Mouse (Mus musculus) hindbrain, embryonic 13.5 days (tissue): ENCODE results near the gene Cdk17. TPM values are rescaled to one million over a fixed set of nuclear protein-coding genes. Genes with fewer than 3 reads are reported as not detected.

Source experiments
- ATAC-seq: fragments of 200-750 bp; cut with Nextera tagmentation; 2 replicates; pipeline ENCODE4 v1.8.0; 2017; ENCODE audit warnings: moderate TSS enrichment; ENCODE audit not compliant: low FRiP score
- H3K27ac ChIP-seq: fragments of 300-500 bp; sonication (generic); 2 replicates; pipeline ENCODE4 v1.5.1; 2015; ENCODE audit warnings: inconsistent platforms, mild to moderate bottlenecking, moderate library complexity
- H3K27me3 ChIP-seq: fragments of 300-500 bp; sonication (generic); 2 replicates; pipeline ENCODE4 v1.6.1; 2015; ENCODE audit warnings: mild to moderate bottlenecking, inconsistent platforms
- H3K36me3 ChIP-seq: fragments of 300-500 bp; sonication (generic); 2 replicates; pipeline ENCODE4 v1.6.1; 2015; ENCODE audit warnings: mild to moderate bottlenecking, inconsistent platforms
- H3K4me1 ChIP-seq: fragments of 300-500 bp; sonication (generic); replicated peaks from 2 replicates; pipeline ENCODE4 v1.6.1; 2015; ENCODE audit warnings: inconsistent platforms
- H3K4me2 ChIP-seq: fragments of 300-500 bp; sonication (generic); 2 replicates; pipeline ENCODE4 v1.6.1; 2015; ENCODE audit warnings: inconsistent platforms, mild to moderate bottlenecking, moderate library complexity
- H3K4me3 ChIP-seq: fragments of 300-500 bp; sonication (generic); 2 replicates; pipeline ENCODE4 v1.5.1; 2015; ENCODE audit warnings: mild to moderate bottlenecking, inconsistent platforms
- H3K9ac ChIP-seq: fragments of 300-500 bp; sonication (generic); 2 replicates; pipeline ENCODE4 v1.6.1; 2015; ENCODE audit warnings: mild to moderate bottlenecking, inconsistent platforms
- H3K9me3 ChIP-seq: fragments of 300-500 bp; sonication (generic); 2 replicates; pipeline ENCODE4 v1.6.1; 2016; ENCODE audit warnings: inconsistent platforms
- WGBS: fragments of 180-500 bp; shearing (Covaris S2); methylation state at CpG from one replicate; pipeline ENCODE4 v1.1.7; 2015; 5-methylcytosine and 5-hydroxymethylcytosine counted together
- polyA plus RNA-seq: library from polyadenylated mRNA; unstranded; fragments of >200 nt; fragmentation: Nextera tagmentation; extraction: Ambion mirVana; gene quantifications from 2 replicates; pipeline ENCODE4 v1.2.1, GENCODE M21; 2015

Cdk17 gene
- polyA plus RNA-seq, 1 experiment from 2014 or later = 47.8 TPM

- Histone ChIP-seq H3K4me1 (peaks cover 27% of the 10 kb centered on the region), H3K36me3 (peaks cover 17% of the 10 kb centered on the region), H3K27ac (no peak overlapping the region), H3K4me3 (no peak overlapping the region), H3K4me2 (no peak overlapping the region), H3K9ac (no peak overlapping the region), H3K9me3 (no peaks in the 10 kb centered on the region), H3K27me3 (no peaks in the 10 kb centered on the region)
- ATAC-seq = no peak
- WGBS = 94% methylated on average over 7 of the region's 7 CpGs
These were observed 85.7 kb downstream of the Cdk17 start for GRCm38 (mm10) chr10:93246185-93246920.

GRCm38 (mm10) chr10:93247422-93247821 lies 86.7 kb downstream of the Cdk17 start:
- WGBS = 90% methylated on average over 12 of the region's 12 CpGs
- Histone ChIP-seq H3K36me3 (peaks cover 11% of the 10 kb centered on the region), H3K9me3 (no peaks in the 10 kb centered on the region), H3K4me2 (no peak overlapping the region), H3K4me1 (peaks cover 20% of the 10 kb centered on the region), H3K9ac (no peak overlapping the region), H3K27me3 (no peaks in the 10 kb centered on the region), H3K27ac (0 out of 2 replicates have a peak overlapping the region, but pooled peaks have one; percentile 5), H3K4me3 (no peak overlapping the region)
- no peak for ATAC-seq

GRCm38 (mm10) chr10:93247902-93248301 lies 87.2 kb downstream of the Cdk17 start:
- peaks cover 20% of the 10 kb centered on the region for H3K4me1 ChIP-seq
- H3K9ac ChIP-seq = no peak overlapping the region
- H3K4me3 ChIP-seq = no peak overlapping the region
- H3K27me3 ChIP-seq = no peaks in the 10 kb centered on the region
- ATAC-seq = no peak
- no peak overlapping the region for H3K27ac ChIP-seq
- no peak overlapping the region for H3K4me2 ChIP-seq
- H3K36me3 ChIP-seq = peaks cover 13% of the 10 kb centered on the region
- no peaks in the 10 kb centered on the region for H3K9me3 ChIP-seq
- 58% methylated on average over 6 of the region's 6 CpGs for WGBS

- WGBS = 73% methylated on average over 8 of the region's 8 CpGs
- H3K36me3 ChIP-seq = peaks cover 18% of the 10 kb centered on the region
- no peak overlapping the region for H3K27ac ChIP-seq
These were observed 87.7 kb downstream of the Cdk17 start for GRCm38 (mm10) chr10:93248416-93248815.

GRCm38 (mm10) chr10:93249901-93250300 lies 89.2 kb downstream of the Cdk17 start:
- no peak overlapping the region for H3K9ac ChIP-seq
- no peak overlapping the region for H3K27ac ChIP-seq
- ATAC-seq = no peak
- peaks cover 26% of the 10 kb centered on the region for H3K4me1 ChIP-seq
- H3K27me3 ChIP-seq = no peaks in the 10 kb centered on the region
- WGBS = 65% methylated on average over 7 of the region's 7 CpGs
- peaks cover 13% of the 10 kb centered on the region for H3K36me3 ChIP-seq
- H3K9me3 ChIP-seq = no peaks in the 10 kb centered on the region
- H3K4me2 ChIP-seq = no peak overlapping the region
- H3K4me3 ChIP-seq = no peak overlapping the region

More at GRCm38 (mm10) chr10:93248416-93248815, 87.7 kb downstream of the Cdk17 start:
- H3K9me3 ChIP-seq = no peaks in the 10 kb centered on the region
- no peaks in the 10 kb centered on the region for H3K27me3 ChIP-seq
- no peak for ATAC-seq
- no peak overlapping the region for H3K4me2 ChIP-seq
- H3K4me1 ChIP-seq = peaks cover 20% of the 10 kb centered on the region
- H3K4me3 ChIP-seq = no peak overlapping the region
- no peak overlapping the region for H3K9ac ChIP-seq

GRCm38 (mm10) chr10:93250436-93251317 lies 90.0 kb downstream of the Cdk17 start:
- WGBS = 81% methylated on average over 24 of the region's 24 CpGs
- no peak overlapping the region for H3K4me2 ChIP-seq
- peaks cover 34% of the 10 kb centered on the region for H3K4me1 ChIP-seq
- H3K27ac ChIP-seq = no peak overlapping the region
- peaks cover 13% of the 10 kb centered on the region; the same call in 1 of the 2 replicates for H3K36me3 ChIP-seq
- H3K4me3 ChIP-seq = no peak overlapping the region
- H3K9ac ChIP-seq = no peak overlapping the region
- H3K27me3 ChIP-seq = no peaks in the 10 kb centered on the region
- H3K9me3 ChIP-seq = no peaks in the 10 kb centered on the region
- no peak for ATAC-seq

GRCm38 (mm10) chr10:93251426-93251825 lies 90.8 kb downstream of the Cdk17 start:
- Histone ChIP-seq H3K4me3 (no peak overlapping the region), H3K4me2 (no peak overlapping the region), H3K36me3 (peaks cover 13% of the 10 kb centered on the region; the same call in 1 of the 2 replicates), H3K9ac (no peak overlapping the region), H3K9me3 (no peaks in the 10 kb centered on the region), H3K4me1 (peaks cover 37% of the 10 kb centered on the region), H3K27me3 (no peaks in the 10 kb centered on the region), H3K27ac (no peak overlapping the region)
- ATAC-seq = no peak
- WGBS = 92% methylated on average over 8 of the region's 8 CpGs

- H3K36me3 ChIP-seq = peaks cover 13% of the 10 kb centered on the region; the same call in 1 of the 2 replicates
- H3K9me3 ChIP-seq = no peaks in the 10 kb centered on the region
- WGBS = 93% methylated on average over 2 of the region's 2 CpGs
- H3K4me2 ChIP-seq = no peak overlapping the region
- no peak overlapping the region for H3K9ac ChIP-seq
- no peaks in the 10 kb centered on the region for H3K27me3 ChIP-seq
- H3K27ac ChIP-seq = no peak overlapping the region
- H3K4me3 ChIP-seq = no peak overlapping the region
- peaks cover 37% of the 10 kb centered on the region for H3K4me1 ChIP-seq
- ATAC-seq = no peak
These were observed 92.0 kb downstream of the Cdk17 start for GRCm38 (mm10) chr10:93252661-93253060.

- peaks cover 33% of the 10 kb centered on the region for H3K4me1 ChIP-seq
- no peak overlapping the region for H3K4me2 ChIP-seq
- WGBS = 93% methylated on average over 6 of the region's 6 CpGs
- H3K36me3 ChIP-seq = peaks cover 13% of the 10 kb centered on the region; the same call in 1 of the 2 replicates
- no peak overlapping the region for H3K4me3 ChIP-seq
- no peaks in the 10 kb centered on the region for H3K9me3 ChIP-seq
- no peaks in the 10 kb centered on the region for H3K27me3 ChIP-seq
- no peak overlapping the region for H3K27ac ChIP-seq
- H3K9ac ChIP-seq = no peak overlapping the region
- ATAC-seq = no peak
These were observed 92.5 kb downstream of the Cdk17 start for GRCm38 (mm10) chr10:93253156-93253555.

- peaks cover 9% of the 10 kb centered on the region; the same call in 1 of the 2 replicates for H3K36me3 ChIP-seq
- peak overlapping the region; percentile 53; the same call in 1 of the 2 replicates for H3K9ac ChIP-seq
- WGBS = 20% methylated on average over 13 of the region's 13 CpGs
- no peaks in the 10 kb centered on the region for H3K9me3 ChIP-seq
- H3K4me1 ChIP-seq = peaks cover 32% of the 10 kb centered on the region
- peak overlapping the region; percentile 73 for H3K27ac ChIP-seq
- H3K27me3 ChIP-seq = no peaks in the 10 kb centered on the region
- H3K4me2 ChIP-seq = peak overlapping the region; percentile 8; the same call in 1 of the 2 replicates
- peak; percentile 34; the same call in 1 of the 2 replicates for ATAC-seq
- H3K4me3 ChIP-seq = no peak overlapping the region
These were observed 94.6 kb downstream of the Cdk17 start for GRCm38 (mm10) chr10:93255294-93255693.

GRCm38 (mm10) chr10:93259826-93260225 lies 99.2 kb downstream of the Cdk17 start:
- H3K4me3 ChIP-seq = no peak overlapping the region
- no peaks in the 10 kb centered on the region for H3K36me3 ChIP-seq
- no peak overlapping the region for H3K4me2 ChIP-seq
- no peaks in the 10 kb centered on the region for H3K9me3 ChIP-seq
- H3K27ac ChIP-seq = no peak overlapping the region
- H3K4me1 ChIP-seq = peaks cover 56% of the 10 kb centered on the region
- 70% methylated on average over 5 of the region's 5 CpGs for WGBS
- no peaks in the 10 kb centered on the region for H3K27me3 ChIP-seq
- ATAC-seq = no peak
- H3K9ac ChIP-seq = no peak overlapping the region
